In the genomic region with DNA sequence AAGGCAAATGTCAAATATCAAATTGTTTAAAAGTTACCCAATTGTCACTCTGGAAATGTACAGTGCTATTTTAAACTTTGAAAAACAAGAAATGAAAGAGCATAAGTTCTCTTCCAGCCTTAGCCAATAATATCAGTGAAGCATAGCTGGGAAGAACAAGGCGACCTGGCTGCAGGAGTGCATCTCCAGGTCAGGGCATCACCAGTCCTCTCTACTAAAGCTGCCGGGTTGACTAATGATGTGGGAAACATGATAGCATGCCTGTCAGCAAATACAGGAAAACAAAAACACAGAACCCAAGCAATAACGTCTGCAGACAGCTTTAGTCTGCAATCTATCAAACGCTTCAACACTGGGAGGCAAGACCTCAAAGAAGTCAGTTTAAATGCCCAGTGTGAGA, we compare ENCODE assay signal across 27 mouse cellular contexts. TPM values are rescaled to one million over a fixed set of nuclear protein-coding genes. Genes with fewer than 3 reads are reported as not detected.
DNase-seq lines count a peak whose midpoint lies in the region; ATAC-seq lines count a peak whose summit lies in the region.
"Had no signal": no experiment of that assay in that cellular context is flagged by ENCODE, and none has a peak within 500 bp of the region (broad histone marks: within the 10 kb centered on the region; RNA-seq: fewer than 3 reads in every experiment).

No protein-coding gene starts in this region.

- WGBS in kidney, embryonic 14.5 days, result 6% methylated on average over 4 of the region's 4 CpGs

- no peak for DNase-seq in kidney, postnatal 10 days
- DNase-seq in ovary, adult 18-20 months (ENCODE audit: low spot score), result peak; percentile 27
- DNase-seq in ovary, postnatal 14 days (ENCODE audit: low spot score), result no peak
- DNase-seq in embryo, embryonic 10.5 days (ENCODE audit: low spot score), result peak; percentile 48
- DNase-seq in skeletal muscle tissue, adult 2 months (ENCODE audit: low read depth, low spot score), result peak; percentile 69
- no peak for DNase-seq in thymus, postnatal 0 days (ENCODE audit: low spot score)
- DNase-seq: adrenal gland, postnatal 10 days; cerebellum, adult 18-20 months; cerebellum, postnatal 14 days; gastrocnemius, postnatal 36 days; heart, postnatal 10 days; kidney, postnatal 25 days; lung, postnatal 36 days; retina, postnatal 1 day; thymus, postnatal 4 days had no signal

- no peaks in the 10 kb centered on the region for H3K36me3 ChIP-seq in kidney, embryonic 14.5 days (ENCODE audit: control insufficient read depth, insufficient read depth, low read length)
- H3K36me3 ChIP-seq: embryonic facial prominence, embryonic 10.5 days; forebrain, embryonic 15.5 days; hindbrain, embryonic 10.5 days; liver, embryonic 15.5 days; lung, embryonic 15.5 days; neural tube, embryonic 15.5 days had no signal

- H3K27ac ChIP-seq in kidney, embryonic 14.5 days (ENCODE audit: low read depth, low read length), result no peak overlapping the region
- H3K27ac ChIP-seq: embryonic facial prominence, embryonic 10.5 days; forebrain, embryonic 15.5 days; hindbrain, embryonic 10.5 days; hindbrain, postnatal 0 days; liver, embryonic 15.5 days; lung, embryonic 15.5 days; neural tube, embryonic 15.5 days had no signal

- peak; percentile 88 for ATAC-seq in kidney, embryonic 14.5 days (ENCODE audit: low FRiP score, low TSS enrichment)
- ATAC-seq: activated CD4-positive, CD25-positive, alpha-beta regulatory T cell, adult 4 months; forebrain, embryonic 15.5 days; hindbrain, postnatal 0 days; intestine, embryonic 16.5 days had no signal

- no peak overlapping the region for H3K9ac ChIP-seq in kidney, embryonic 14.5 days (ENCODE audit: low read depth, low read length)
- H3K9ac ChIP-seq: forebrain, embryonic 15.5 days; liver, embryonic 15.5 days; lung, embryonic 15.5 days; neural tube, embryonic 15.5 days had no signal

- H3K4me3 ChIP-seq in kidney, embryonic 14.5 days (ENCODE audit: low read length), result no peak overlapping the region
- H3K4me3 ChIP-seq: embryonic facial prominence, embryonic 10.5 days; forebrain, embryonic 15.5 days; hindbrain, embryonic 10.5 days; liver, embryonic 15.5 days; lung, embryonic 15.5 days; neural tube, embryonic 15.5 days had no signal

- H3K4me2 ChIP-seq in kidney, embryonic 14.5 days (replicated peaks; ENCODE audit: low read depth, low read length), result no peak overlapping the region
- H3K4me2 ChIP-seq: forebrain, embryonic 15.5 days; heart, embryonic 11.5 days; liver, embryonic 15.5 days; lung, embryonic 15.5 days; midbrain, embryonic 11.5 days; neural tube, embryonic 15.5 days had no signal

- H3K27me3 ChIP-seq in kidney, embryonic 14.5 days (ENCODE audit: control insufficient read depth, insufficient read depth, low read length), result no peaks in the 10 kb centered on the region
- H3K27me3 ChIP-seq: forebrain, embryonic 15.5 days; liver, embryonic 15.5 days; lung, embryonic 15.5 days; neural tube, embryonic 15.5 days had no signal

- no peaks in the 10 kb centered on the region for H3K9me3 ChIP-seq in kidney, embryonic 14.5 days (ENCODE audit: control insufficient read depth, low read length)
- H3K9me3 ChIP-seq: embryonic facial prominence, embryonic 10.5 days; forebrain, embryonic 15.5 days; hindbrain, embryonic 10.5 days; liver, embryonic 15.5 days; lung, embryonic 15.5 days; neural tube, embryonic 15.5 days had no signal

- peaks cover 7% of the 10 kb centered on the region; the same call in 1 of the 2 replicates for H3K4me1 ChIP-seq in kidney, embryonic 14.5 days (ENCODE audit: control insufficient read depth, insufficient read depth, low read length)
- H3K4me1 ChIP-seq: hindbrain, embryonic 10.5 days had no signal

RNA-seq across cellular contexts. Expression of gene Atl2, which starts 12.7 kb away (rescaled TPM):
- polyA plus RNA-seq in kidney, embryonic 14.5 days (2014; fragmentation: Nextera tagmentation; extraction: Ambion mirVana), result 27.8 and 41.8 TPM in 2 replicates
- polyA plus RNA-seq in thymus, postnatal 0 days (2015; fragmentation: Nextera tagmentation; extraction: Ambion mirVana), result 130 and 146 TPM in 2 replicates

Comparison
In these comparisons a context has a peak if more than half of its experiments do, and no peak if none do; other contexts are left out.
1. DNase-seq: peak in ovary, adult 18-20 months (single experiment), embryo, embryonic 10.5 days (single experiment) and skeletal muscle tissue, adult 2 months (single experiment); none in kidney, postnatal 10 days (single experiment), ovary, postnatal 14 days (single experiment) and thymus, postnatal 0 days (single experiment).